8 mouse cellular contexts compared by ENCODE assay signal in the genomic region with DNA sequence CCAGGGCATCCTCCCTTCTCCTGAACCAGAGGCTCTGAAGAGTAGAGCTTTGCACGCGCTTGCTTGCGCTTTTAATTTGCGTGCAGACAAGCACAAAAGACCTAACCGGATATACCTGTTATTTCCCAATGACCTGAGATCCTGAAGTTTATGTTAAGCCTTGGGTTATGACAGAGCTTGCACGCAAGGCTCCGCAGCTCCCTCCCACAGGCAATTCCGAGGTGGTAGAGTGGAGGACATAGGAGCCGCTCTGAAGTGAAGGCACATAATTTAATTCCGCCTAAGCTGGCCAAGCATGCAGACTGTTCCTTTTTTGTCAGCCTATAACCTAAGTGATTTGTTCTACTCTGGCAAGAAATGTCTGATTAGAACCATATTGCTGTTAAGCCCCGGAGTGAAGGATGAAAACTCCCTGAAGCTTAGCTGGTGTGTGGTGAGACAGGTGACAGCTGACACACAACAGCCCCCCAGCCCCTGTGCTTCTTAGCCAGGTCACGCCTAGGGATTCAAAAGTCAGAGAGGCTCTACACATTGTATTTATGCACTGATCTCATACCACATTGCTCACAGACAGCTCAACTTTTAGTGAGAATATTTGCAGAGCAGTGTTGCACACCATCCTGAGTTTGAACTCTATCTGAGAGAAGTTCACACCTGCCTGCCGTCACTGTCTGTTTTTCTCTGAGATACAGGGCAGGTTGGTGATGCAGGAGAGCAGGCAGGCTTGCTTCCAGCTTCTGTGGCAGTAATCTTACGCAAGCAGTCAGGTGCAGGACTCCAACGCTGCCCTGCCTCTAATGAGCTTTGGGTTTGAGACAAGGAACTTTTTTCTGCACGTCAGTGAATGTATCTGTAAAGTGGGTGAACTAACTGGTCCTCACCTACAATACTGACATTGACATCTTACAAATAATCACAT. TPM values are rescaled to one million over a fixed set of nuclear protein-coding genes. Genes with fewer than 3 reads are reported as not detected.
A peak's percentile ranks its signal among the peaks of the same experiment; 100 is the strongest.
DNase-seq lines count a peak whose midpoint lies in the region; ATAC-seq and TF ChIP-seq lines count a peak whose summit lies in the region.

No protein-coding gene starts in this region.

- 26% methylated on average over 16 of the region's 16 CpGs for WGBS in heart, embryonic 12.5 days
- WGBS in heart, adult 2 months, result 43% methylated on average over 16 of the region's 16 CpGs
- 29% methylated on average over 16 of the region's 16 CpGs for WGBS in embryonic facial prominence, embryonic 10.5 days
- WGBS in hindbrain, postnatal 0 days, result 42% methylated on average over 16 of the region's 16 CpGs
- WGBS in midbrain, embryonic 13.5 days, result 36% methylated on average over 16 of the region's 16 CpGs
- WGBS in liver, embryonic 12.5 days (ENCODE audit: insufficient replicate concordance), result 49% methylated on average over 16 of the region's 16 CpGs

- peaks cover 29% of the 10 kb centered on the region for H3K4me1 ChIP-seq in heart, embryonic 12.5 days (replicated peaks)
- no peaks in the 10 kb centered on the region for H3K4me1 ChIP-seq in heart, adult 2 months (ENCODE audit: control insufficient read depth, insufficient read depth, low read length)
- peaks cover 49% of the 10 kb centered on the region for H3K4me1 ChIP-seq in embryonic facial prominence, embryonic 10.5 days
- no peaks in the 10 kb centered on the region; the same call in 1 of the 2 replicates for H3K4me1 ChIP-seq in hindbrain, postnatal 0 days (ENCODE audit: insufficient read depth, low read length)
- peaks cover 14% of the 10 kb centered on the region for H3K4me1 ChIP-seq in midbrain, embryonic 13.5 days (replicated peaks)
- no peaks in the 10 kb centered on the region for H3K4me1 ChIP-seq in liver, embryonic 12.5 days

- DNase-seq in heart, adult 2 months, result no peak
- peak; percentile 56 for DNase-seq in embryonic facial prominence, embryonic 10.5 days (ENCODE audit: low spot score)
- DNase-seq in hindbrain, postnatal 0 days (ENCODE audit: low spot score), result no peak
- DNase-seq in spleen, postnatal 10 days (ENCODE audit: low spot score in 2 of 2), result no peak

- TF ChIP-seq POLR2A in heart, adult 2 months (IDR thresholded peaks at IDR 0.05; ENCODE audit: insufficient read depth, low read depth, low read length), result no peak

- H3K36me3 ChIP-seq in heart, embryonic 12.5 days, result no peaks in the 10 kb centered on the region
- no peaks in the 10 kb centered on the region for H3K36me3 ChIP-seq in heart, adult 2 months (ENCODE audit: control insufficient read depth, insufficient read depth, low read length)
- no peaks in the 10 kb centered on the region for H3K36me3 ChIP-seq in embryonic facial prominence, embryonic 10.5 days (replicated peaks)
- H3K36me3 ChIP-seq in hindbrain, postnatal 0 days (ENCODE audit: insufficient read depth, low read length), result no peaks in the 10 kb centered on the region
- H3K36me3 ChIP-seq in midbrain, embryonic 13.5 days, result no peaks in the 10 kb centered on the region
- no peaks in the 10 kb centered on the region for H3K36me3 ChIP-seq in liver, embryonic 12.5 days

- TF ChIP-seq EP300 in heart, adult 2 months (IDR thresholded peaks at IDR 0.05; ENCODE audit: insufficient read depth, low read depth, low read length), result no peak

- intact Hi-C loops in heart, adult 2 months (cut with DNase I), result no loop called here

- no peak overlapping the region for H3K9ac ChIP-seq in heart, embryonic 12.5 days
- no peak overlapping the region for H3K9ac ChIP-seq in heart, adult 2 months (ENCODE audit: low read depth, low read length)
- H3K9ac ChIP-seq in hindbrain, postnatal 0 days (replicated peaks; ENCODE audit: low read length), result no peak overlapping the region
- H3K9ac ChIP-seq in midbrain, embryonic 13.5 days (replicated peaks), result no peak overlapping the region
- no peak overlapping the region for H3K9ac ChIP-seq in liver, embryonic 12.5 days

- no peak for TF ChIP-seq CTCF in heart, adult 2 months (IDR thresholded peaks at IDR 0.05)
- no peak for TF ChIP-seq CTCF in hindbrain, postnatal 0 days (IDR thresholded peaks at IDR 0.05; ENCODE audit: low read depth)

- H3K9me3 ChIP-seq in heart, embryonic 12.5 days (replicated peaks), result no peaks in the 10 kb centered on the region
- no peaks in the 10 kb centered on the region for H3K9me3 ChIP-seq in embryonic facial prominence, embryonic 10.5 days
- H3K9me3 ChIP-seq in hindbrain, postnatal 0 days (ENCODE audit: low read length), result no peaks in the 10 kb centered on the region
- no peaks in the 10 kb centered on the region for H3K9me3 ChIP-seq in midbrain, embryonic 13.5 days
- no peaks in the 10 kb centered on the region for H3K9me3 ChIP-seq in liver, embryonic 12.5 days (replicated peaks)

- H3K79me2 ChIP-seq in heart, adult 2 months (replicated peaks; ENCODE audit: control insufficient read depth, insufficient read depth, low read length), result no peaks in the 10 kb centered on the region

- peak overlapping the region; percentile 53; the same call in 1 of the 2 replicates for H3K27ac ChIP-seq in heart, embryonic 12.5 days (ENCODE audit: poor library complexity, severe bottlenecking)
- no peak overlapping the region for H3K27ac ChIP-seq in heart, adult 2 months
- H3K27ac ChIP-seq in embryonic facial prominence, embryonic 10.5 days (replicated peaks), result peak overlapping the region; percentile 65
- no peak overlapping the region for H3K27ac ChIP-seq in hindbrain, postnatal 0 days
- no peak overlapping the region for H3K27ac ChIP-seq in midbrain, embryonic 13.5 days
- no peak overlapping the region for H3K27ac ChIP-seq in liver, embryonic 12.5 days

- peaks cover 3% of the 10 kb centered on the region; the same call in 1 of the 2 replicates for H3K27me3 ChIP-seq in heart, embryonic 12.5 days (replicated peaks)
- peaks cover 4% of the 10 kb centered on the region; the same call in 1 of the 2 replicates for H3K27me3 ChIP-seq in heart, adult 2 months (ENCODE audit: control insufficient read depth, insufficient read depth, low read length)
- peaks cover 36% of the 10 kb centered on the region for H3K27me3 ChIP-seq in embryonic facial prominence, embryonic 10.5 days (replicated peaks; ENCODE audit: low read depth, poor library complexity, severe bottlenecking)
- H3K27me3 ChIP-seq in hindbrain, postnatal 0 days (ENCODE audit: insufficient read depth, low read length), result no peaks in the 10 kb centered on the region
- peaks cover 15% of the 10 kb centered on the region for H3K27me3 ChIP-seq in midbrain, embryonic 13.5 days
- peaks cover 24% of the 10 kb centered on the region for H3K27me3 ChIP-seq in liver, embryonic 12.5 days (replicated peaks)

- ATAC-seq in heart, embryonic 12.5 days (ENCODE audit: insufficient number of reproducible peaks, low FRiP score), result peak; percentile 42; the same call in 1 of the 2 replicates
- ATAC-seq in hindbrain, postnatal 0 days, result 0 out of 2 replicates have a peak, but pooled peaks have one; percentile 18
- 0 out of 2 replicates have a peak, but pooled peaks have one; percentile 34 for ATAC-seq in midbrain, embryonic 13.5 days
- ATAC-seq in erythroblast, adult 5-6 weeks (replicated peaks; ENCODE audit: low FRiP score, poor library complexity, severe bottlenecking), result no peak
- no peak for ATAC-seq in liver, embryonic 12.5 days

- peak overlapping the region; percentile 63 for H3K4me2 ChIP-seq in heart, embryonic 12.5 days
- peak overlapping the region; percentile 43 for H3K4me2 ChIP-seq in hindbrain, postnatal 0 days (ENCODE audit: low read depth, low read length)
- H3K4me2 ChIP-seq in midbrain, embryonic 13.5 days (replicated peaks), result peak overlapping the region; percentile 11; the same call in 1 of the 2 replicates
- H3K4me2 ChIP-seq in liver, embryonic 12.5 days, result no peak overlapping the region

- peak overlapping the region; percentile 33 for H3K4me3 ChIP-seq in heart, embryonic 12.5 days
- H3K4me3 ChIP-seq in heart, adult 2 months, result no peak overlapping the region
- H3K4me3 ChIP-seq in embryonic facial prominence, embryonic 10.5 days, result peak overlapping the region; percentile 37
- H3K4me3 ChIP-seq in hindbrain, postnatal 0 days (ENCODE audit: low read length), result 0 out of 2 replicates have a peak overlapping the region, but pooled peaks have one; percentile 3
- no peak overlapping the region for H3K4me3 ChIP-seq in midbrain, embryonic 13.5 days (replicated peaks)
- no peak overlapping the region for H3K4me3 ChIP-seq in liver, embryonic 12.5 days

RNA-seq across cellular contexts. Expression of a gene that starts 14.0 kb away (rescaled TPM):
- polyA plus RNA-seq in heart, embryonic 12.5 days (2016; fragmentation: Nextera tagmentation; extraction: Ambion mirVana), result 1.4 and 1.5 TPM in 2 replicates
- total RNA-seq in heart, adult 2 months (2021), result 1 to 10 TPM; 5.1 to 5.9 TPM
- polyA plus RNA-seq in heart, adult 2 months (2012; rRNA removed), result 4.0 and 4.6 TPM in 2 replicates
- 4.0 and 6.1 TPM in 2 replicates for polyA plus RNA-seq in embryonic facial prominence, embryonic 10.5 days (2016; fragmentation: Nextera tagmentation; extraction: Ambion mirVana)
- 6.3 and 12.8 TPM in 2 replicates for total RNA-seq in hindbrain, postnatal 0 days (2014; rRNA removed)
- 6.2 and 6.5 TPM in 2 replicates for polyA plus RNA-seq in hindbrain, postnatal 0 days (2015; fragmentation: Nextera tagmentation; extraction: Ambion mirVana)
- polyA plus RNA-seq in midbrain, embryonic 13.5 days (2015; fragmentation: Nextera tagmentation; extraction: Ambion mirVana), result 4.9 and 5.2 TPM in 2 replicates
- 0.63 TPM in 1 of 2 replicates, not detected in the other for total RNA-seq in erythroblast, adult 5-6 weeks (2015; ENCODE audit: low replicate concordance)
- total RNA-seq in erythroblast, adult 5-6 weeks (2017; ENCODE audit: low replicate concordance), result 0.28 and 0.43 TPM in 2 replicates
- 2.6 and 3.7 TPM in 2 replicates for polyA plus RNA-seq in liver, embryonic 12.5 days (2016; fragmentation: Nextera tagmentation; extraction: Ambion mirVana)

Comparison
In these comparisons a context has a peak if more than half of its experiments do, and no peak if none do; other contexts are left out.
1. H3K27ac ChIP-seq: peak in heart, embryonic 12.5 days (single experiment) and embryonic facial prominence, embryonic 10.5 days (single experiment); none in heart, adult 2 months (single experiment), hindbrain, postnatal 0 days (single experiment), midbrain, embryonic 13.5 days (single experiment) and liver, embryonic 12.5 days (single experiment).
2. H3K4me3 ChIP-seq: peak in heart, embryonic 12.5 days (single experiment), embryonic facial prominence, embryonic 10.5 days (single experiment) and hindbrain, postnatal 0 days (single experiment); none in heart, adult 2 months (single experiment), midbrain, embryonic 13.5 days (single experiment) and liver, embryonic 12.5 days (single experiment).
3. ATAC-seq: peak in heart, embryonic 12.5 days (single experiment), hindbrain, postnatal 0 days (single experiment) and midbrain, embryonic 13.5 days (single experiment); none in erythroblast, adult 5-6 weeks (single experiment) and liver, embryonic 12.5 days (single experiment).